Mouse (Mus musculus) urinary bladder, postnatal 10 days (tissue): ENCODE measurements around the gene Lpin3.

ENCODE experiments used
- DNase-seq: peaks from one replicate; pipeline ENCODE4 v3.0.0; 2022; ENCODE audit warnings: low spot score

Gene Lpin3

GRCm38 (mm10) chr2:160880453-160881195 is at the start of gene Lpin3:
TSS of gene Lpin3 (plus strand) at chr2:160880670.
- no peak for DNase-seq

DNA sequence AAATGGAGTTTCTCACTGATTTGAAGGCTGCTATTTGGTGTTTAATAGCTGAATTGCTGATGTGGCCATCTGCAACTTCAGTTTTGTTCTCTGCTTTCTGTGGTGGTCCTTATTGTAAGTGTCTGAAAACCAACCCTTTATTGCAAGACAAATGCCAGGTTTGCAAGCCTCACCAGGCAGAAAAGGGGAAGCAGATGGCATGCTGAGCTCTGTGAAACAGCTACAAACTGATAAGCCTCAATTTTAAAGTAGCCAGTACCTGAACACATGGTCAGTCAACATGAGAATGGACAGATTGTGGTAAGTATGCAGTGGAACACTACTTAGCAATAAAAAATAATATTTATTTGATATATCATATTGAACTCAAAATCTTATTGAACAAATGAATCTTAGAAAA is 39.6 kb upstream of the Lpin3 start:
- DNase-seq: no peak

DNA sequence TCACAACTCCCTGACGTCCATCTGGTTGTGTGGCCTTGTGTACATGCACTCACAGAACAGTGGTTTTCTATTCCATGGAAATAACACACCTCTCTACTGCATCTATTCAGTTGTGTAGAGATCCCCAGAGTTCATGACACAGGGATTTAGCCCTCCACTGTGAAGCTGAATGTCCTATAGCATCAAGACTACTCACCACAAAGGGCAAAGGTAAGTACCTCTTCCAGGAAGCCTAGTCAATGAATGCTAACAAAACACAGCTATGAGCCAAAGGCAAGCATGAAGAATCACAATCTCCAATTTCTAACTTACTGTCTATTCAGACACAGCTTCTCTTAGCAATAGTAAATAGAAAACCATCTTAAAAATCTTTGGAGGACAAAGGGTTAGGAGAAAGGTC is 32.8 kb upstream of the Lpin3 start:
- no peak for DNase-seq

GRCm38 (mm10) chr2:160848186-160848585 is 32.3 kb upstream of the Lpin3 start:
- no peak for DNase-seq

DNA sequence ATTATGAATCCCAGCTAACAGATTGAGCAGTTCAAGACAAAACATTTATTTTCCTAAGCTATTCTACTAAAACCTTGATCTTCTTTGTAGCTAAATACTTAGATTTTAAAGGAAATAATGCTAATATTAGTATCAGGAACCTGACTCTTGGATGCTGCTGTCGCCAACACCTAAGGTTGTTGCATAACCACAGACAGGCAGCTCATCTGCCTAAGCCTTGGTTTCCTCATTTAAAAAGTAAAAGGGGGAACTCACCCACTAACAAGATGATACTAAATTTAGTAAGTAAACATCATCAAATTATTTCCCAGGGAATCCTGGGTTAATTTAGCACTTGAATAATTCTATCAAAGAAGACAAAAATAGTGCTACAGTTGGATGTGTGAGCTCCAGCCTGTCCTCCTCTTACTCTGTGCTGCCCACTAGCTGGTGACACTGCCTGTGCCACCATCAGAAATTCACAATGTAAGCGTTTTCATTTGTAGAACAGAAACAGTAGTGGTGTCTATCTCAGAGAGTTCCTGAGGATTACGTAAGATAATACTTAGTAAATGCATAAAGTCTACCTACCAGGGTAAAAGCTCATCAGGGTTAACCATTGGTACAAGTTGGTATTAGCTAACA is 30.7 kb upstream of the Lpin3 start:
- no peak for DNase-seq

- DNase-seq: no peak
These were observed 30.1 kb upstream of the Lpin3 start for GRCm38 (mm10) chr2:160850360-160850759.

- DNase-seq: no peak
These were observed 25.8 kb upstream of the Lpin3 start for GRCm38 (mm10) chr2:160854687-160855086.

DNA sequence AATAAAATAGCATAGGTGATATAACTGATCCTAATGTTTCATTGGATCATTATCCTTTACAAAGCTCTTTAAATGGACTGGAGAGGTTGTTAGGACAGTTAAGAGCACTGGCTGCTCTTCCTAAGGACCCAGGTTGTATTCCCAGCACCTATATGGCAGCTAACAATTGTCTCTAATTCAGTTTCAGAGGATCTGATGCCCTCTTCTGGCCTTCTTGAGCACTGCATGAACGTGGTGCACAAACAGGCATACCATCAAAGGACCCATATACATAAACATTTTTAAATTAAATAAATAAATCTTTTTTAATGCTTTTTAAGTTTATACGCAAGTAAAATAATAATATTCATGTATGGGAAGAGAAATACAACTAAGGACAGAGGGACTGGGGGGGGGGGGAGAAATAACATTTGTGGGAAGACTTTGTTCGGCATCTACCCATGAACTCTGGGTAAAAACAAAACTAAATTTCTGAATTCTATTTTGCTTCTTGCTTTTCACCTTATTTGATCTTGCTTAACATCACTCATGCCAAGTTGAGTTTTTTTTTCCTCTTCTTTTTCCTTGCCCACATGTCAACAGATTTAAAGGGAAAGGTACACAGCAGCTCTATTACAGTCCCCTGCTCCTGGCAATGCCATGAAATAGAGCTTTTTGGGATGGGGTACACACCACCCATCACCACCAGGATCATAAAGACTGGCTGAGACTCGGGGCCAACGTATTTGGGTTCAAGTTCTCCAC is 23.9 kb upstream of the Lpin3 start:
- DNase-seq: no peak

DNA sequence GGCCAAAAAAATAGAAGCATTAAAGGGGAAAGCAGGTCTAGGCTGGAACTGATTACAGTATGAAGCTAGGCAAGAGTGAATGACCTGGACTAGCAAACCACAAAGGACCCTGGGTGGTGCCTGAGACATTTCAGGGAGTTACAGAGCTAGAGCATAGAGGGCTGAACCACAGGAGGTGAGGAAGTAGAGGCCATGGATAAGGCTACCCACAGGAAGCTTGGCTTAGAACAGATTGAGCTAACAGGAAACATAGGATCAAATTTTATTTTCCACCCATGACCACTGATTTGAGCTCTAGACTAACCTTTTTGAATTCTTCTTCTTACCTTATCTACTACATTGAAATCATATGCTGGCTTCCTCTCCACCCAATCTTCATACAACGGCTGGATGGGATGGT is 20.1 kb upstream of the Lpin3 start:
- DNase-seq: no peak

DNA sequence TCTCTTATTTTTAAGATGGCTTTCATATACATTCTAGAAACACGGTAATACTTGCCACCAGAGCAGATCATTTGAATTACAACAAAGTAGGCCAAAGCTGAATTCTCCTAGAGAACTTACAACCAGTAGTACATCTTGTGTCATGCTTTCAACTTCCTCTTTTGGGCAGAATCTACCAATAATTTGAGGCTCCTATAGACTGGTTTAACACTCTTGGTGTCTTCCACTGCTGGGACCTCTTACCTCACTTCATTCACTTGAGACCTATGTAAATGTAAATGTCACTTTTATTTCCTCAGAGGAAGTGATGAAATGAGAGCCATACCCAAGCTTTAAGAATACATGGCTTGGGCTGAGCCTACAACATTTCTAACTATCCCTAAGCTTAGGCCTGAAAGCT is 16.4 kb upstream of the Lpin3 start:
- DNase-seq: no peak

DNA sequence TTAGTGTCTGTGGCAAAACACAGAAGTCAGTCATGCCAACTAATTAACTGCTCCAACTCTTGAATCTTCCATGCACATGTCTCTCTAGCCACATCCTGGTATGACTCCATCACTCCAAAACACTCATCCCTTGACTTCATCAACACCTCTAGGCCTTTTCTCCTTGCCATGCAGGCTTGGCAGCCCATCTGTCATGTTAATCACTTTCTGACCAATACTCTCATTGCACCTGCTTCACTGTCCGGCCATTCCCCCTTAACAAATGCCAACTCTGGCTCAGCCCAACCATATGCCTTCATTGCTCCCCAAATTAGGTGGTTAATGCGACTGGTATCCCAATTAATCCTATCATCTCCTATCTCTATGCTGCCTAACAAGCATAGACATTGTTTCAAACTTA is 15.2 kb upstream of the Lpin3 start:
- no peak for DNase-seq

- DNase-seq: no peak
These were observed 11.0 kb upstream of the Lpin3 start for GRCm38 (mm10) chr2:160869446-160869845.

DNA sequence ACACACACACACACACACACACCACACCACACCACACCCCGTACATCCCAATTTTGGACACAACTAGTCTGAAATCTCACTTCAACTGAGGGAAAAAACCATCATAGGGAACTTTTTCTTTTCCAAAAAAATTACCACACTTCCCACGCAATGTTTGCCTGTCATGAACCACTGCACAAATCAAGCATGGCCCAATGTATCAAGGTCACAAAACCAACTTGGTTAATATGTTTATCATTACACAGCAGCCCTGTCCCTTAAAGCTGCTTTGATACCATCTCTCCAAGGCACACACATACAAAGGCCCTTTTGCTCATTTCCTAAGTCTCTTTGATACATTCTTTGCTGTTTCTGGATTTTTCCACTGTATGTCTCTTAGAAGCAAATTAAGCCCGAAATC is 9.2 kb upstream of the Lpin3 start:
- DNase-seq: no peak

DNA sequence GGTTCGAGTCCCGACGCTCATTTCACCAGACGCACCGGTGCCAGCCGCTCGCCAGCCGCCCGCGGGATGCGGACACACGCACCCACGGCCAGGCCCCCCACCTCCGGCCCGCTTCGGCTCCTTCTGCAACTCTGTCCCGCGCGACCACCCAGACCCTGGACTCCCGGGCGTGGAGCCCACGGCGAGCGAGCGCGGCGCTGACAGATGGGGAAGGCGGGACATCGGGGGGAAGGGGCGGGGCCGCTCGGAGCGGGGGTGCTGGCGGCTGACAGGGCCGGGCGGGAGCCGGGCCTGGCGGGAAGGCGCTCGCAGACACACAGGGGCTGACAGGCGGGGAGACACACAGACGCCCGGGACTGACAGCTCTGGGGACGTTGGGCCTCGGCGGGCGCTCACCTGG is 8.1 kb upstream of the Lpin3 start:
- no peak for DNase-seq

DNA sequence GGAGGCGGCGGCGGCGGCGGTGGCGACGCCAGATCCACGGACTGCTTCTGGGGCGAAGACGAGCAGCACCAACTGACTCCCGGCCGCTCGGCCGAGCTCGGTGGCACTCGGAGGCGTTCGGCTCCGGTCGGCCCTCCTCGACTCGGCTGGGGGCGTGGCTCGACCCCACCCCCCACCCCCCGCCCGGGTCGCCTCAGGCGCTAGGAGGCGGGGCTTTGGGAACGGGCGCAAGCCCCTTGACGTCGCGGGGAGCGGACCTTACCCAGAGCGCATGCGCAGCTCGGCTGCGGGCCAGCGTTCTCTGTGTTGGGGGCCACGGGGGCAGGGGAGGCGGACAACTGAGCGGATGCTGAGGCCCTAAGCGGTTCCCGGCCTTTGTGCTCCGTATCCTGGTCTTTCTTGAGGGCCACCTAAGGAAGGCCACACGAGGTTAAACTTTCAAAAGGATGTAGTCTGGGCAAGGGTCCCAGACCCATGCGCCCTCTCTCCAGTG is 7.5 kb upstream of the Lpin3 start, which contains the start of gene Zhx3:
Gene Zhx3, minus strand, starts transcription at position 109 of the 493 bp plus-strand sequence.
- peak; percentile 70 for DNase-seq

- DNase-seq: no peak
These were observed 6.1 kb upstream of the Lpin3 start for GRCm38 (mm10) chr2:160874231-160874877.

- no peak for DNase-seq
These were observed 4.4 kb upstream of the Lpin3 start for GRCm38 (mm10) chr2:160876115-160876514.

GRCm38 (mm10) chr2:160881462-160882101 is 1.1 kb downstream of the Lpin3 start:
- DNase-seq: no peak

DNA sequence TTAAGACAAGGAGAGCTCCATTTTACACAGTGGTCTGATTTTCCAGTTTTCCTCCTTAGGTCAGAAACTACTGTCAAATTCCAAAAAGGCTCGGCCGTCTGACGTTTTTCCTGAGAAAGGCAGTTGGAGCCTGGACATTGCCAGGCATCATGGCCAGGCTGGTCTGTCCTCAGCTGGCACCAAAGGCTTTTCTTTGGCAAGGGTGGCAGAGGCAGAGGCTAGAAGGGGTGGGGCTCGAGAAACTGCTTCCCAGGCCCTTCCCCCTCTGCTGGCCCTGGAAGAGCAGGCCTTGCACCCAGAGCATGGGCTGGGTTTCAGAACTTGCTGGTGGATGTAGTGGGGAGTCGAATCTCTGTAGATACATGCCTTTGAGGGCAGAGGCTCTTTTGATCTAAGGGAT is 2.0 kb downstream of the Lpin3 start:
- no peak for DNase-seq

- DNase-seq: no peak
These were observed 3.4 kb downstream of the Lpin3 start for GRCm38 (mm10) chr2:160883912-160884311.

DNA sequence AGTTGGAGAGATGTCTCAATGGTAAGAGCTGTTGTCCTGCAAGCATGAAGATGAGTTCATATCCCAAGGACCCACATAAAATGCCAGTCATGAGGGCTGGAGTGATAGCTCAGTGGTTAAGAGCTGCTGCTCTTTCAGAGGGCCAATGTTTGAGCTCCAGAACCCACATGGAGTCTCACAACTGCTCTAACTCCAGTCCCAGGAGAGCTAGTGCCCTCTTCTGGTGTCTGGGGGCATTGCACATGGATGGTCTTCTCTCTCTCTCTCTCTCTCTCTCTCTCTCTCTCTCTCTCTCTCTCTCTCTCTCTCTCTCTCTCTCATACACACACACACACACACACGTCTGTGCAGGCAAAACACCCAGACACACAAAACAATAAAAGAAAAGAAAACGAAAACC is 4.4 kb downstream of the Lpin3 start:
- no peak for DNase-seq

DNA sequence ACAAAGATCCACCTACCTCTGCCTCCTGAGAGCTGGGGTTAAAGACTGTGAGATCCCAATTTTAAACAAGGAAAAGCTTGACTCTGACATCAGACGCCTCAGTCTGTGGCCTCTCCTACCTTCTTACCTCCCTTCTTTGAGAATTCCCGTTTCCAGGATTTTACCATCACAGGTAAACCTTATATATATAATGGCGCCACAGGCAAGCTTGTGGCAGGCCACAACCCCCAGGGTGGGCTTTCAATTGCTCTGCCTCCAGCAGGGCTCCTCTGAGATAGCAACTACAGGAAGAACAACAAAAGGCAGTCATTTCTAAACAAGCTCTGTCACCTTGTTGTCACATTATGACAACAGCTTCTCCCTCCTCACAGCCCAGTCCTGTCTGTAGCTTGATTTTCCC is 5.8 kb downstream of the Lpin3 start:
- DNase-seq: no peak
